Mouse (Mus musculus) small intestine, adult 2 months (tissue): ENCODE results near the gene Rnasek.

ENCODE experiments used
- CTCF ChIP-seq: fragments of 200-500 bp; IDR thresholded peaks from 2 replicates; pipeline ENCODE4 v1.5.1; 2012; ENCODE audit warnings: low read depth, mild to moderate bottlenecking, control low read depth, inconsistent platforms, low read length, moderate library complexity, mixed read lengths; ENCODE audit not compliant: insufficient replicate concordance, insufficient read length; ENCODE audit errors: extremely low read depth
- POLR2A ChIP-seq: fragments of 200-500 bp; IDR thresholded peaks from 2 replicates; pipeline ENCODE4 v1.6.1; 2012; ENCODE audit warnings: low read depth, mild to moderate bottlenecking, control low read depth, inconsistent platforms, low read length, moderate library complexity

GRCm38 (mm10) chr11:70280441-70280840, 40.8 kb upstream of the Rnasek start:
- no peak for TF ChIP-seq CTCF
- no peak for TF ChIP-seq POLR2A
